Mouse (Mus musculus) lung, postnatal 25 days (tissue): ENCODE data around the gene Dlgap3.
A peak's percentile ranks its signal among the peaks of the same experiment; 100 is the strongest.

Experiments used
- DNase-seq: peaks from one replicate; pipeline ENCODE4 v3.0.0; 2022; ENCODE audit warnings: low spot score

Gene Dlgap3

DNA sequence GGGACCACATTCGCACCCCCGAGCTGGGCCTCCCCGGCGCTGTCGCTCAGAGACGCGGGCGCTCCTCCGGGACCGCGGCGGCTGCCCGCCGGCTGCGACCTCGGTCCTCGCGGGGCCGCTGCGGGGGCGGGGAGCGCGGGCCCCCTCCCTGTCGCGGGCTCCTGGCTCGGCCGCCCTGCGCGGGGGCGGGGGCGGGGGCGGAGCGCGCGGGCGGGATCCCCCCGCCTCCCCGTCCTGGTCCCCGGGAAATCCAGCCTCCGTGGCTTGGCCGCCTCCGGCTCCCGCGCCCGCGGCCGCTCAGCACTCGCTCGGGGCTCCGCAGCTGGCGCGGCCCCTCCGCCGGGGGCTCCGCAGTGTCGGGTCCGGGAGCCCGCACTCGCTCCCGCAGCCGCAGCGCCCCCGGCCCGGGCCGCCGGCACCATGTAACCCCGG lies at the start of gene Dlgap3:
TSS of gene Dlgap3 (plus strand) at position 291 of the 432 bp plus-strand sequence.
- no peak for DNase-seq

DNA sequence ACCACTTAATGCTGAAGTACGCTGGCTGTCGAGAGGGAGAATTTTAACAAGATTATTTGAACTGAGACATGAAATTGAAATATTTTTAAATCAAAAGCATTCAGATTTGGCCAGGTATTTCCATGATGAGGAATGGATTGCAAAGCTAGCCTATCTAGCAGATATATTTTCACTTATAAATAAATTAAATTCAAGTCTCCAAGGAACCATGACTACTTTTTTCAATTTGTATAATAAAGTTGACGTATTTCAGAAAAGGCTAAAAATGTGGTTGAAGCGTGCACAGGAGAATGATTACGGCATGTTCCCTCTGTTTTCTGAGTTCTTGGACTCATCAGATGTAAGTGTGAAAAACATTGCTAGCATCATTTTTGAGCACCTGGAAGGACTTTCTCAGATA lies 45.6 kb upstream of the Dlgap3 start, which contains the start of gene Tmem35b:
TSS of gene Tmem35b (plus strand) at position 301 of the 400 bp plus-strand sequence.
- DNase-seq: no peak

DNA sequence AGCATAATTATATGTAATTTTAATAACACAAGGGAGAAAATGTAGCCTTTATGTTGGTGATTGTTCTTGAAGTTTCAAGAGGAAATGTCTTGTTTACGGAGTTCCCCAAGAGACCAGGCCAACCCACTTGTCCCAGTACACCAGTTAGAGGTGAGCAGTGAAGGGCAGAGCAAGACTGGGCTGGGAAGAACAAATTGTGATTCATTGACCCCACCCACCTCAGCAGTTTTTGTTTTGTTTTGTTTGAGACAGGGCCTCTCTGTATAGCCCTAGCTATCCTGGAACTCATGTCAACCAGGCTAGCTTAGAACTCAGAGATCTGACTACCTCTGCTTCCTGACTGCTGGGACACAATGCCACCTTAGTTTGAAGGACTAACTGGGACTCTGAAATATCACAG lies 44.7 kb upstream of the Dlgap3 start:
- DNase-seq: no peak

DNA sequence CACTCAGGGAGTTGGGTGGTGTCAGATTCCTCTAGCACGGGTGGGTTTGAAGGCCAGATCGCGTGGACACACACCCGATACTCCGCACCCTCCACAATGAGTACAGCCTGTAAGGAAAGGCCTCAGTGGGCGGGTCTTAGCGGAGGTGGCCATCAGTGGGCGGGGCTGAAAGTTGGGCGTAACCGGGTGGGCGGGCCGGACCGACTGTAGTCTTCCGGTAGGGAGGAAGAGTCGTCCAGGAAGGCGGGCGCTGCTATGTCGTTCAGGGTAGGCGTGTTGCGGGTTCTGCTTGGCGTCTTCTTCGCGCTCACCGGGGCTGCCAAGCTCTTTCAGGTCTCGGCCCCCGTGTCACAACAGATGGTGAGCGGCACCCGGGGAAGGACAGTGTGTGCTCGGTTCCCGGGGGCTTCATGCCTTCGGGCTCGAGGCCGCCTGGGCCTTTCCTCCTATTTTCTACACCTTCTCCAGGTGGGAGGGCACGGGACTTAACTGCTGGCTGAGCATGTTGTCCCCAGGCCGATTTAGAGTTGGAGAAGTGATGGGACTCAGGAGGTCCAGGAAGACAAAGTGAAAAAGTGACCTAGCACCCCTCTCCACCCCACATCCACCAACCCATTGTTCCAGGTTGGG lies 43.1 kb upstream of the Dlgap3 start:
- peak; percentile 87 for DNase-seq

DNA sequence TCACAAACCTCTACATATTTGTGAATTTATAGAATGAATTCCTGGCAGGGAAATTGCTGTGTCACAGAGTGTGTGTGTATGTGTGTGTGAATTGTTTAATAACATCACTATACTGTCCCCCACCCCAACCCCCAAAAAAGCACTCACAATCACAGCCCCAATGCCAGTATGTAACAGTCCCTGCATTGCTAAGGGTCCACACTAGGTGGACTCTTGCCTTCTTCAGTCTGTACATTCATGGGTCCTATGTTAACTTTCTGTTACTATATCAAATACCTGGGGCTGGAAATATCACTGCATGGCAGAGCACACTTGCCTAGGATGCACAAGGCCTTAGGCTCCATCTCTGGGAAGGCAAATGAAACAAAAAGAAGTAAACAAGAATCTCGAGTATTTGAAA lies 34.3 kb upstream of the Dlgap3 start:
- DNase-seq: no peak

DNA sequence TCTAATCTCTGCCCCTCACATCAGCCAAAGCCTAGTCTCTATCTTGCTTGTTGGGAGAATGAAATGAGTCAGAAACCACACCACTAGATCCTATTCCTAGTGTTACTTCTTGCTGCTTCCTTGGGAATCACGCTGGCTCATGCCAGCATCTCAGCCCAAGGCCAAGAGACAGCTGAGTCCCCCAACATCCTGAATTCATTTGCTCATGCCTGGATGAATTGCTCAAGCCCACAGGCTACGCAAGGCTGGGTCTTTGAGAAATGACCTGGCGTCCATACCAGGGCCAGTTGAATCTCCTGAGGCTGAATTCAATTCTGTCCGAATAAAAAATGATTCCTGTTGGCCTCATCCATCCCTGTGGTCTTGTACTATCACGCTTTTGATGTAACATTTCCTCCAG lies 31.4 kb upstream of the Dlgap3 start:
- DNase-seq: no peak

DNA sequence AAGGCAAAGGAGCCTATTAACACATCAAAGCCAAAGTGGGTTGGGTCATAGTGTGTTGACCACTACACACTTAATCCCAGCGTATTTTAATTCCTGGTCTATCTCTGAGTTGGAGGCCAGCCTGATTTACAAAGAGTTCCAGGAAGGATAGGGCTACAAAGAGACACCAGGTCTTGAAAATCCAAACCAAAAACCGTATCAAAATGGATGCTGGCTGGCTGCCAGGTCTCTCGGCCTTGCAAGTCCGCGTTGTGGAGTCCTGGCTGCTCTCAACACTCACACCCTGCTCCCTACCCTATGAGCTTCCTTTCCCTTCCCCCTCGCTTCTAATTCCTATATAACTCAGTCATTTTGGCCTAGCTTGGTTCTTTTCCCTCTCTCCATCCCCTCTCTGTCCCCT lies 30.5 kb upstream of the Dlgap3 start:
- no peak for DNase-seq

DNA sequence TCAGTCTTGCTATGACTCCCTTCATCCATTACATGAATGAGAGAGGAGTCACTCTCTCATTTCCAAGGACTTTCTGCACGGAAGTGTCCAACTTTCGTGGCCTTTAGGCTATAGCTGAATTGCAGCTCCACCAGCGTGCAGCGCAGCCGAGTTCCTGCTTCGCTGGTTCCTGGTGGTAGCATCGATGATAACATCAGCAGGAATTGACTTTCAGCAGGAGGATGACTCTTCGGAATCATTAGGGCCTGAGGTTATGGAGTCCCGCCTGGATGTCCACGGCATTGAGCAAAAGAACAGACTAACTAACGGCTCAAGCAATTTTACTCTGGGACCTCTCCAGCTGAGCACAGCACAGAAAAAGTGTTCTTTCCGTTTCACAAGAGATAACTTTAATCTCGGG lies 19.0 kb upstream of the Dlgap3 start:
- DNase-seq: no peak

DNA sequence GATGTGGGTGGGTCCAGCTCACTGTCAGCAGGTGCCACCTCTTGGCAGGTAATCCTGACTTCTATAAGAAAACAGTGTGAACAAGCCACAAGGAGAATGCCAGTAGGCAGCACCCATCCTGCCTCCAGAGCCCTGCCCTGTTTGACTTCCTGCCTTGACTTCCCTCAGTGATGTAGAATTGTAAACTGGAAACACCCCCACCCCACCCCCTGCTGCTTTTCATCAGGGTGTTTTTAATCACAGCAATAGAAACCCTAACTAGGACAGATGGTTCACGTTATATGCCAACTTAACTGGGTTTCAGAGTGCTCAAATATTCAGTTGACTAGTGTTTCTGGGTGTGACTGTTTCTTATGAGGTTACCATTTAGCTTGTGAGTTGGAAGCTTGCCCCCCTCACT lies 15.7 kb upstream of the Dlgap3 start:
- DNase-seq: no peak

DNA sequence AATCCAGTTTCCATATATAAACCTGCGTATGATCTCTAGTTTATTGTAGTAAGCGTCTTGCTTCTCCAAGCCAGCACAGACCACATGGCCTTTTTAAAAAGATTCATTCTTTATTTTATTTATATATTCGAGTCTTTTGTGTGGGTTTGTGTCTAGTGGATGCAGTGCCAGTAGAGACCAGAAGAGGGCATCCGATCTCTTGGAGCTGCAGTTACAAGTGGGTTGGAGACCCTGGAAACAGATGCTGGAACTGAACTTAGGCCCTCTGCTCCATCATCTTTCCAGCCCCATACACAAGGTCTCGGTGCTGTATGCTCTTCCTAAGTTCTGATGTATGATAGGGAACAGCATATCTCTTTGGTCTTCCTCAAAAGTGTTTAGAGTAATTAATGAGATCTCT lies 13.2 kb upstream of the Dlgap3 start:
- no peak for DNase-seq

DNA sequence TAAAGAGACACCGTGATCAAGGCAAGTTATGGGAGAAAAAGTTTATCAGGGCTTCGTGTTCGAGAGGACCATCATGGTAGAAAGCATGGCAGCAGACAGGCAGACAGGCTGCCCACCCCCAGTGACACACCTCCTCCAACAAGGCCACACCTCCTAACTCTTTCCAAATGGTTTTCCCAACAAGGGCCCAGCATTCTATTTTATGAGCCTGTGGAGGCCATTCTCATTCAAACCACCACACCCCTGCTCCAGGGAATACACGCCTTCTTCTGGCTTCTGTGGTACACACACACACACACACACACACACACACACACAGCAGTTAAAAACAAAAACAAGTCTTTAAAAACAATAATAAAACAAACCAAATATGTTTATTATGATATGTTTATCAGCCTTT lies 11.3 kb upstream of the Dlgap3 start:
- no peak for DNase-seq

DNA sequence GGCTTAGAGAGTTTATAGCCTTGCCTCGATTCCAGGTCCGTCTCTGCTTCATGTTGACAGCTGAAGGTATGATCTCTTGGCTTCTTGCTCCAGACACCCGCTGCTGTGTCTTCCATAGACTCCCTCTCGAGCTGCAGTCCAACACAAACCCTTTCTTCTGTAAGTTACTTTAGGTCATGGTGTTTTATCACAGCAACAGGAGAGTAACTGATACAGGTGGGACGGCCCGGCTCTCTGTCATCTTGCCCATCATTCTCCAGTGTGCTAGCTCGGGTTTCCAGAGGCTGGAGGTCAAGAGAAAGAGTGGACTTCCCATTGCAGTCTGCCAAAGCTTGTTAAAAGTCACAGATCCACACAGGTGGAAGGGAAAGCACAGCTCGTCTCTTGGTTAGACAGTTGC lies 5.1 kb upstream of the Dlgap3 start:
- DNase-seq: no peak

DNA sequence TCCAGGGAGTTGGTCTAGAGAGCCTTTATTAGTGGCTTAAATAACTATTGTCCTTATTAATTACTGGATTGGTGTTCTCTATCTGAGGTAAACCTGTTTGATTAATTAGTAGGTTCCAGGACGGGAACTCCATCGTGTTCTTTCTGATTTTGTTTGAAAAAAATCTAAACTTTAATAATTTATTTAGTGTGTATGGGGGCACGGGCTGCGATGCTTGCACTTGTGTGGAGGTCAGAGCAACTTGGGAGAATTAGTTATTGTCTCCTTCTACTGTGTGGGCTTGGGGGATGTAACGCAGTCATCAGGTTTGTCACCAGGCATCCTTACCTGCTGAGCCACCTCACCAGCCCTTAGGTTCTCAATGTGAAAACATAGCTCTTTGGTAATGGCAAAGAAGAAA lies 1.9 kb upstream of the Dlgap3 start:
- no peak for DNase-seq

DNA sequence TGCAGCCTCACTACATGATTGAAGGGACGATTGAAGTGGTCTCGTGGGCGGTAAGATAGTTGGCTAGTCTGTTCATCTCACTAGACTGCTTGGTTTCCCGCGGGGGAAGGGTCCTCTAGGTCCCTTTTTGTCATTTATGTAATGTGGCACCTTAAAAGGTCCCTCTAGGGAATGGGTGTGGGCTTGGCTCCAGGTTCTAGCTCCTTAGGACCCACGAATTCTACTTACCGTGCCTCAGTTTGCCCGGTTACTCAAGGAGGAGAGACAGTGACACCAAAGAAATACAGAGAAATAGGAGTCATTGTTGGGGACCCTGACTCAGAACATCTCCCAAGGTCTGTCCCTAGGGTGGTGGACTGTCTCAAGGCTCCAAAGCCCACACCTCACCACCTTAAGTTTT lies 1.3 kb upstream of the Dlgap3 start:
- no peak for DNase-seq

DNA sequence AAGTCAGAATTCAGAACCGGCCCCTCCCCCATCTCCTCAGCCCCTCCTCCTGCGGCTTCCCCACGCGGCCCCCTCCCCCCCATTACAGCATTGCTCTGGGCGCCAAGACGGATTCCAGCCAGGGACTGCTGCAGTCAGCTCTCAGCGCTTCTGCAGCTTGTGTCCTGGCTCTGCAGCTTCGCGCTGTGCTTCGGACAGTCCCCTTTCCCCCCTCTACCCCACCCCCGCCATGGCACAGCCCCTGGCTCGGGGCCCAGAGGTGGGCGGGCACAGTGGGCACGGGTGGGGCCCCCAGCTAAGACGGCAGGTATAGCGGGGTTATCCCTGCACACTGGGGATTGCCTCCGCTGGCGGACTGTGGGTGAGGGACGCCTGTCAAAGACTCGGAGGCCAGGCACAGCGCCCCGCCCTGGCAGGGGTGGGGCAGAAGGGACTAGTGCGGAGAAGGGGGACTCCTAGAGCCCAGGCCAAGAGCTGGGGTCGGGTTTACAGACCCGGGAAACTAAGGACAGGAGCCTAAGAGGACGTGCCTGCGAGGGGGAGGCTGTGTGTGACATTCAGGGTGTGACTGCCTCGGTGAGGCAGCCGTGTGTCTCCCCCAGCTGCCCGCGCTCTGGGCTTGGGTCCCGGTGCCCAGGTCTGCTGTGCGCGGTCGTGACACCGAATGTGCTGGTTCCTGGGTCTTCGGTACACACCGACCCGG lies 642 bp upstream of the Dlgap3 start:
- DNase-seq: no peak

DNA sequence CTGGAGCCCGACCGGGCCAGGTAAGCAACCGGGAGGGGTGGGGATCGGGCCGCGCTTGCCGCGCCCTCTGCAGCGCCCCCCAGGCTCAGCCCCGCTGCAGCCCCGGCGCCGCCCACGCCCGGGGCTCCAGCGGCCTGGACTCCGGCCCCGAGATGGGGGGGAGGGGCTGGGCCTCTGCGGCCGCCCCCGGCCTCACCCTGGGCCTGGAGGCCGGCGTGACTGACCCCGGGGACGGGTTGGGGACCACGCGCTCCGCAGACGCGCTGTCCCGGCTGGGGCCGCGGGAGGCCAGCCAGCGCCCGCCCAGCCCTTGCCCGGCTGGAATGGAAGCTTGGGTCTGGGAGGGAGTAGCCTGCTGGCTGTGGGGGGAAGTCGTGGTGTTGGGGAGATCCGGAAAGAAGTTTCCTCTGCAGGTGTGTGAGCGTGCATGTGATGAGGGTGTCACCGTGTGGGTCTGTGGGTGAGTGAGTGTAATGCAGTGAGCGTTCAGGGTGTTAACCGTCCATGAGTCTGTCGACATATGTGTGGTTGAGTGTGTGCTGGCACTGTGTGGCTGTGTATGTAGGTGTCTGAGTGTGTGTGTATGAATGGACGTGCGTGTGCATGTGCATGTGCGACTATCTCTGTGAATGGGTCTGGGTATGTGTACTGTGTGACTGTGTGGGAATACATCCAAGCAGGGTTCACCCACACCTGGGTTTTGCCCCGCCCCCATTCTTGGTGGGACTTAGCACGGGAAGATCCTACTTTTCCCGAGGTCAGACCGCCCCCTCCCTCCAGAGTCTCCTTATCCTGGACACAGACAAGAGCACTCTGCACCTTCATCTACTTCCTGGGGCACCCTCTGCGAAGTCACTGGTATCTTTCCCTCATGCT lies 580 bp downstream of the Dlgap3 start:
- no peak for DNase-seq

DNA sequence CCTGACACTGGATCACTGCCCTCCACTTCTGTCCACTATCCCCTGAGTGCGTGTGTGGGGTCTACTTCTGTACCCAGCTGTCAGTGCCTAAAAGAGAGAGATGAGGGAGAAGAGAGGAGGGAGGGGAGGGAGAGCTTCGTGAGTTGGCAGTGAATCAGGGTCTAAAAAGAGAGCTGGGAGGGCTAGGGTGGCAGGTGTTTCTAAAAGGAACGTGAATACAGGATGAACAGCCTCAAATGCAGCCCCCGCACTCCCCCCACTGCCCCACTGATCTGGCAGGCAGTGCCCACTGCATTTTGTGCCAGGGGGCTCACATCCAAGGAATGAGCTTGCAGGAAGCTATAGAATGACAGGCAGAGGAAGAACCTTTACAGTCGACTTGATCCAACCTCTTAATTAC lies 1.9 kb downstream of the Dlgap3 start:
- DNase-seq: no peak

DNA sequence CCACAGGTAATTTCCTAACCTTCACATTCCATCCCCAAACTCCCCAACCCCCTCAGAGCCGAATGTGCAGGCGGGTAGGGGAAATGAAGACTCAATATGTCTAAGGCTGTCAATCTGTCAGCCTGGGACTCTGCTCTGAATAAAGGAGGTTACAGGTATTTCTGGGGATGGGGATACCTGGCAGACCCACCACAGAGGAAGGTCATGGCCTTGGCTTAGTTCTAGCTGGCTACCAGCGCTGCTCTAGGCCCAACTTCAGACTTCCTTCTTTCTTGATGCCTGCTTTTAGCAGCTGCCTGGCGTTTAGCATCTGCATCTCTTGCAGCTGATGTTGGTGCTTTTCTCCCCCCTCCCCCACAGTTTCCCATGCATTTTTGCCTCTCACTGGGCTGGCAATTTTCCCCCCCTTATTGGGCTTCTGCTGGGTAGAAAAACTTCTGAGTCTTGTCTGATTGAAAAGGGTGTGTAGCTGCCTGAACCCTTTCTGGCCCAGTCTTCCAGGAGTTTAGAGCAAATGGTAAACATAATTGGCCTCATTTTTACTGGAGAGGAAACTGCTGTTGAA lies 2.4 kb downstream of the Dlgap3 start:
- DNase-seq: no peak

DNA sequence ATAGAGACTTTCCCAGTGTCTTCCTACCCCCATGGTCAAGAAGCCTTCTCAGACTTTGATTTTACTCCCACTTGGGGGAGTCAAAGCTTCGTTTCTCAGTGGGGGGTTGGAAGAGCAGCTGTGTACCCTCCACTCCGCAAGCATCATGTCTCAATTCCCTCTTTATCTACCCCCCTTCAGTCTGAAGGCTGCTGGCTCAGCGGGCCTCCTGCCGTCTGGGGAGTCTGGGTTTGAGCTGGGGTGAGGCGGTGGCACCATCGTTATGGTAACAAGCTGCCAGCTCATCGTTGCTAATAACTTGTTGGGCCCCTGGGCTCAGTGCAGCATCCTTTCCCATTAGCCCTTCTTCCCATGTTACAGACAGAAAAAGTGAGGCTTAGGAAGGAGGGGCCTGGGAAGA lies 3.1 kb downstream of the Dlgap3 start:
- no peak for DNase-seq

DNA sequence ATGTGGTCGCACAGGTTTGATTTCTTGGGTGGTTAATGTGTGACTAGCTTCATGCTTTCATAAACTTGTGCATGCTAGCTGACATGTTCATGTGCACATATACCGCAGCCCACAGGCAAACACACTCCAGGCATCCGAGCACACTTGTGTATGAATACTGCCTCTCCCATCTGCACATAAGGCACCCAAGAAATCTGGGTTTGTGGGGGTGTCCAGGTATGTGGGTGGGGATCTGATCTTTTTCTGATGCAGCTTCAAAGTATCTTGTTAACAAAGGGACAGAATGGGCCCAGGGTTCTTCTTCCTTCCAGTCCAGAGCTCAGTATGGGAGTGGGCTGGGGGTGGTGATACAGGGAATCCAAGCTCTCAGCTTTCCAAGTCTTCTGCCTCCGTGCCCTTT lies 3.6 kb downstream of the Dlgap3 start:
- DNase-seq: no peak

DNA sequence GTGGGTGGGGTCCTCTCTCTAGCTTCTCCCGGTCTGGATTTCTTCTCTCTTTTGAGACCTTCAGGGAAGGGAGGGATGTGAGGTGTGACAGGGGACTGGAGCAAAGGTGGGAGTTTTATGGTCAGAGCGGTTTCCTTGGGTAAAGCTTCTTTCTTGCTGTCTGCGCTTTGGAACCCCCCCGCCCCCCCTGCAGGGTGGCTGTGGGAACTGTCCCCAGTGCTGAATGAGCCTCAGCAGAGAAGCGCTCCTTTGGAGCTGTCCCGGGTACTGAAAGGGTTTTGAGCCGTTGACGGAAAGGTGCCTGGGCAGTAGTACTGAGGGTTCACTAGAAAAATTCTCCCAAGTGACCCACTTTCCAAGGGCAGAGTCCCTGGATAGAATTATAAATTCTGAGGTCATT lies 4.5 kb downstream of the Dlgap3 start:
- DNase-seq: peak; percentile 21

DNA sequence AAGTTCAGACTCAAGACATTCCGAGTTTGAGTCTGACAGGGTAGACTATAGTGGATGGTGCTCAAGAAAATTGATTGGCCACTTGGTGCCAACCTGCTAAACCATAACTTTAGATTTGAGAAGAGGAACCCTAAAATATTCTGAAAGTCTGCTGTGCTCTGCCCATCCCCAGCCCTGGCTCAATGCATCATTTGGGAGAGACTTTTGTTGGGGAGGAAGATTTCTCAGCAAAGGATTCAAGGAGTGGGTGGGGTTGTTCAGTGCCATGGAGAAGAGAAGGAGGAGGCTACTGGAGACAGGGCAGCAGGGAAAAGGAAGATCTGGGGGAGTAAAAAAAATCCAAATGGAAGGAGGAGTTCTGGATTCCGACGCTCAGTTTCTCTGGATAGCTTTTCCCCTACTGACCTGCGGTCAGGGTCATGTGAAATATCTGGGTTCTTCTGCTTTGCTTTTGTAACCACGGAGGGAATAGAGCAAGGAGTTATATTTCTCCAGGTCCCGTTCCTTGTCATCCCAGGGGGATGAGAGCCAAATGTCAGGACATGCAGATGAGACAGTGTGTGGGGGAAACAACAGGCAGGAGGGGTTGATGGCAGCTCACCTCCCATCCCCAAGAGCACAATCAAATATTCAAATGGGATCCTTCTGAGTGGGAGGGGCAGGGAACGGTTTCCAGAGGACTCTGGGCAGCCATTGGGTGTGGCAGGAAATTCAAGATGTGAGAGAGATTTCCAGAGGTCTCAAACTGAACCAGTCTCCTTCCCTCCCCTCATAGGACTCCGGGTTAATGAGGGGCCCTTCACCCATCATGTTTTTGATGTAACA lies 5.3 kb downstream of the Dlgap3 start:
- no peak for DNase-seq
